Mouse (Mus musculus): ENCODE measurements around the gene 1600002K03Rik.

GRCm38 (mm10) chr10:80146568-80147011, 26.2 kb upstream of the 1600002K03Rik start:
- TF ChIP-seq CTCF (IDR thresholded peaks at IDR 0.05; ENCODE audit: low read depth, low read length) (no peak), POLR2A (IDR thresholded peaks at IDR 0.05; ENCODE audit: extremely low read depth, insufficient read depth, low read length) (no peak)

All from liver, adult 2 months (tissue).